Mouse (Mus musculus) frontal cortex, adult (tissue): ENCODE data around the gene Fam83c.

Experiments
- ATAC-seq: cut with Nextera tagmentation; 2 replicates; pipeline ENCODE4 v1.9.2; 2017; ENCODE audit warnings: mild to moderate bottlenecking, moderate library complexity, mixed read lengths; ENCODE audit not compliant: low TSS enrichment

The Fam83c gene

DNA sequence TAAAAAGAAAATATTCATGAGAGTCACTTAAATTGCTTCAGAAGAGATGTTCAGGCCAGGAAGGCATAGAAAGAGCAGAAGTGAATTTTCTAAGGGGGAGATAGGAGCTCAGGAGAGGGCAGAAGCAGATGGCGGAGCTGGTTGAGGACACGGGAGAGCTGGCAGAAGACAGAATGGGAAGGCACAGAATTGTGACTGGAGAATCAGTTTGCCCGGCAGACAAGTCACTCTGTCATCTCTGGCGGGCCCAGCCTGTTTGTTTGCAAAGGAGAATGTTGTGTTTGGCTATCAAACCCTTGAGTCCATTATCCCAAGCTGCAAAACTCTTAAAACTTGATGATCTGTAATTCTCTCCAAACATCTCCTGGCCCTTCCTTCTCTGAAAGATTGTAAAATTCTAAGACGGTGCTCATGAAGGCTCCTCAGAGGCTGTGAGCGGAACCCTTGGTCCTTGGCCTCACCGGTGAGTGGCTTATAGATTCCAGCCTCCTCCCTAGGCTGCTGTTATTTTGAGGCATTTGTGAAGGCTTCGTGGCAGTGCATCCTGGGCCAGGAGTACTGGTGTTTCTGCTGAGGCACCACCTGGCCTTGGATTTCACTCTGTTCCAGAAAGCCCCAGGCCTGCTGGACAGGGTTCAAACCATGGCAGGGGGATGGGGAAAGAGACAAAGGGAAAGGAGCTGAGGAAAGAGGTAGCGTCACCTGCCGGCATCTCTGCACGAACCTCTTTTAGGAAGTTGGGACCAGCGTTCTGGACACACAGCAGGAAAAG, 39.8 kb downstream of the Fam83c start:
- no peak for ATAC-seq

DNA sequence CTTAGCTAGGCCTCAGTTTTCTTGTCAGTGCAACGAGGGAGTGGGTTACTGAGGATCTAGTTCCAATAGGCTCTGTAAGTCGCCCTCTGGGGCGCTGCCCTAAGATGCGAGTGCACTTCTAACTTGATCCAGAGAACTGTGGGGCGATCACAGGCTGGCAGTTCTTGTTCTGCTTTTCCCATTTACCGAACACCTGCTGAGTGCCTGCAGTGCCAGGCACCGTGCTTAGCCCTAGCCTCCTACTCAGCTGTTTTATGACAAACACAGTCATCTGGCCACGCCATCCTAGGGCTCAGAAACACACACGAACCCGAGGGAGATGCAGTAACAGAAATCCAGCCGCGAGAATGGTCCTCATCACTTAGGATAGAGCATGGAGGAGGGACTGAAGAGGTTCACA, 41.8 kb downstream of the Fam83c start:
- no peak for ATAC-seq

DNA sequence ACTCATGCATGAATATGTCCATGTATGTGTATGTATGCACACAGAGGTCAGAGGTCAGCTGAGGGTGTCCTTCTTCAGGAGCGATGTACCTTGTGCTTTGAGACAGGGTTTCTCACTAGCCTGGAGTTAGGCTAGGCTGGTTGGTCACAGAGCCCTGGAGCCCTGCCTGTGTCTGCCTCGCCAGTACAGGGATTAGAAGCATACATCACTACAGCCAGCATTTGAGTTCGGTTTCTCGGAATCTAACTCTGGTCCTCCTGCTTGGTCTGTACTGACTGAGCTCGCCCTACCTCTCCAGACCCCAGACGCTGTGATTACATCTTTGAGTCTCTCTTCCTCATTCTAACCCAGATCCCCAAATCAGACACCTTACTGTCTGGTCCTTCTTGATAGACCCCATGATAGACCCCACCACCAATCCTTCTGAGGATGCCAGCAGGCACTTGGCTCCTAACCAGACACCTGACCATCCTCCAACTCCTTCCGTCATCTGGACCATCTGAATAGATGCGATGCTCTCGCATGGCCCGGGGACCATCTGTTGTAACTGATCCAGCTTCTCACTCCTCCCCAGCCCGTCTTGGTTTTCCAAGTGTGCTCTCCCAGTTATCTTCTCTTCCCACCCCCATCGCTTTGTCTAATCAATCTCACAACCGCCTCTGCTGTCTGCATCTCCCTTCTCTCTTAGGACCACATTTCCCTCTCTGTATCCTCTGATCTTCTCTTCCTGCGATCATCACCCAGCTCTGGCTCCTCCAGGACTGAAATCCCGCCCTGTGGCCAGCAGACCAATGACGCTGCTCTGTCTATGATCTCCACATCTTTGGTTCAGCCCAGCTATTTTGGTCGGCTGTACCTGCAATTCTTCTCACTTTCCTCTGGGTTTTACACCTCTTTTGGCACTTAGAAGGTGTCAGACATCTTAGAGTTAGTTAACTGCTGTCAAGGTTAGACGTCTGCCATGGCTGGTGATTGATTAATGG, 46.4 kb downstream of the Fam83c start:
- no peak for ATAC-seq

DNA sequence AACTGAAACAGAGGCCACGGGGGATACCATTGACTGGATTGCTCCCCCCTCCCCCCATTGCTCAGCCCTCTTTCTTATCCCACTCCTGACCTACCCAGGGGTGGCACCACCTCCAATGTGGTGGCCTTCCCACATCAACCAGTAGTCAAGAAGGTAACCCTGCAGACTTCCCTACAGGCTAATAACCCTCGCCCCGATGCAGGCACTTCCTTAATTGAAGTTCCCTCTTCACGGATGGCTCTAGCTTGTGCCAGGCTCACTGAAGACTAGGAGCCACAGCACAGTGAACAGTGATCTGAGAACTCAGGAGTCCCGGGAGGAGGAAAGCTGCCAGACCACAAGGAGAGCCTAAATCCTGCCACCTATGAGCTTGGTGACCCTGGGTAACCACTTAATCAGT, 47.7 kb downstream of the Fam83c start:
- no peak for ATAC-seq

DNA sequence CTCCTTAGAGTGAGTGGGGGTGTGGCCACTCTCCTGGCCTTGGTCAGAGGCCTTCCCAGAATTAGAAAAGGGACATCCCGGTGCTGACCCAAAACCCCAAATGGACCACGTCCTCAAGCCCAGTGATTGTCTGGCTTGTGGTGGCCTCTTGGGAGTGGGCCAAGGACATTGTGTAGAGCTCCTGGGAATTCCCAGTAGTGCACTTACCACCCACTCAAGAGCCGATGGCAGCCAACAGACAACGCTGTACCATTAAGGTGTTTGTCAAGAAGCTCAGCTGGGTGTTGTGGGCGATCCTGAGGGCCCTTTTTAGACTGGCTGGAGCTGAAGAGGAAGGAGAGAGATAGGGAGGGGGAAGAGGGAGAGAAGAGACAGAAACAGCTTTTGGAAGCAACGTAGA, 50.1 kb downstream of the Fam83c start:
- ATAC-seq = peak; percentile 81

DNA sequence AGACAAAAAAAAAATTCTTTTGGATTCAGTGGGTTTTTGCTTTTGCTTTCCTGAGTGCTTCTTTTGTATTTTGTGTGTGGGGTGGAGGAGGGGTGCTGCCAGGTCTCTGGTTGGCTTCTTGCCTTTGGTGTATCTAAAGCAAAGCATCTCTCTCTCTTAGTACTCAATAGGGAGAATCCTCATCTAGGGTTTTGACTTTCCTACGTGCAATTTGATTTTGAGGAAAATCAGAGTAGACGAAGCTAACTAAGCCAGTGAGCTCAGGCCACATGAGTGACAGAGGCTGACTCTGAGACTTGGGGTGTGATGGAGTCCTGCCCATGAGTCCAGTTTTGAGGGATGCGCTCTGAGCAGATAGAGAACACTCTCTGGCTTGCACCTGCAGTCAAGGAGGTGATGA, 55.1 kb downstream of the Fam83c start:
- no peak for ATAC-seq

DNA sequence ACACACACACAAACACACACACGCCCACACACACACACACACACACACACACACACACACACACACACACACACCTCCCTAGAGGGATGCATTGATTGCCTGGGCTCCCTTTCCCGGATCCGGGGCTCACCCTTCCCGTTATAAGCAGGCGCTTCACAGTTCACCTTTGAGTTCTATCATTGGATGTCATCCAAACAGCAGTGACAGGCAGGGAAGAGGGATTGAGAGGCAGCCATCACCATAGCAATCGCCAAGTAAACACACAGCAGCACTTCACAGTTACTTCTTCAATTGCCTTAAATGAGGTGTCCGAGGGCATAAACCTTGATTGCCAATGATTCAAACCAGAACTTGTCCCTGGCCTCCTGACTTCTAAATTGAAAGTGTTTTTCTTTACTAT, 55.6 kb downstream of the Fam83c start:
- ATAC-seq = no peak

DNA sequence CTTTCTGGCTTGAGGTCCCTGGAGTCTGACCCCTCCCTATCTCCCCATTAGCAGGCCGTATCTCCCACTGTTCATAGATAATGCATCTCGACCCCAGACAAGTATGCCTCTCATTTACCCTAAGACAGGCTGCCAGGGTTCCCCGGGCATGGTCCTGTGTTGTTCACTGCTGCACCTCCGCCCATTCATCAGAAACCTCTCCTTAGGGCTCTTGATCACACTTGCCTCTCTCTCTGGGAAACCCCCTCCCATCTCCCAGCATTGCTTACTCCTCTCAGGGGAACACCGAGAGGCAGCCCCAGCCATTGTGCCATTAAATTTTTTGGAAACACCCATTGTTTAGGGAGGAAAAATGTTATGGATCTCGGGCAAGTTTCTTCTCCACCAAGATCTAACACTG, 56.6 kb downstream of the Fam83c start:
- ATAC-seq = no peak

DNA sequence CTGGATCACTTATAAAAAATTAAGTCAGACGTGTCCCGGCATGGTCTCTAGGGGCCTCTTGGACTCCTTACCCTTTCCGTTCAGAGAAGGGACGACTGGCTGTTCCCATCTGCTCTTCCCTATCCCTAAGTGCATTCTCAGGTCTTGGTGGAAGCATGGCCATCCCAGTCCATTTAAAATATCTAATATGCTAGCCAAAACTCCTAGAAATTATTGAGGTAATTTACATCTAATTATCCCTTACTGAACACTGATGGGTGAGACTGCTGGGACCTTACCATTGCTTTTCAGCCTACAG, 57.0 kb downstream of the Fam83c start:
- ATAC-seq = no peak
